Mouse (Mus musculus): Measurements from ENCODE around the gene Myo3b.

- TF ChIP-seq CTCF (IDR thresholded peaks at IDR 0.05; ENCODE audit: extremely low read depth, insufficient read length, insufficient replicate concordance, low read depth, low read length) (no peak), POLR2A (IDR thresholded peaks at IDR 0.05; ENCODE audit: low read depth, low read length) (no peak)
These were observed 360.7 kb downstream of the Myo3b start for GRCm38 (mm10) chr2:70399441-70400115.
